Mouse (Mus musculus) macrophage (primary cell): Measurements from ENCODE around the gene Apobec3. TPM values are rescaled to one million over a fixed set of nuclear protein-coding genes. Genes with fewer than 3 reads are reported as not detected.

Experiments used
- H3K27ac ChIP-seq: fragments of 350-480 bp; formaldehyde crosslinking; 2 replicates; pipeline ENCODE4 v1.9.0; 2021
- H3K36me3 ChIP-seq: fragments of 350-480 bp; formaldehyde crosslinking; 2 replicates; pipeline ENCODE4 v1.9.0; 2021; ENCODE audit errors: inconsistent target
- H3K4me3 ChIP-seq: fragments of 350-480 bp; formaldehyde crosslinking; 2 replicates; pipeline ENCODE4 v1.9.0; 2021; ENCODE audit errors: inconsistent target
- H3K79me2 ChIP-seq: fragments of 350-480 bp; formaldehyde crosslinking; 2 replicates; pipeline ENCODE4 v1.9.0; 2021; ENCODE audit errors: inconsistent target
- WGBS: methylation state at CpG from one replicate; pipeline ENCODE4 v1.1.7; 2026; ENCODE audit warnings: inconsistent platforms; ENCODE audit not compliant: missing documents; 5-methylcytosine and 5-hydroxymethylcytosine counted together
- polyA plus RNA-seq: library from polyadenylated mRNA; stranded (reverse); fragments of 250-400 nt; gene quantifications from 3 replicates; pipeline ENCODE4 v1.2.4, GENCODE M21; 2018; ENCODE audit warnings: inconsistent platforms

The Apobec3 gene
- polyA plus RNA-seq, 1 experiment from 2014 or later = 42.5 TPM

GRCm38 (mm10) chr15:79940932-79941331, 49.5 kb downstream of the Apobec3 start:
- whole genome bisulfite sequencing = 17% methylated on average over 8 of the region's 8 CpGs

GRCm38 (mm10) chr15:79942541-79942940, 51.1 kb downstream of the Apobec3 start:
- WGBS = 98% methylated on average over 5 of the region's 6 CpGs
- H3K27ac ChIP-seq = no peak overlapping the region
- no peaks in the 10 kb centered on the region for H3K79me2 ChIP-seq
- H3K36me3 ChIP-seq = no peaks in the 10 kb centered on the region
- H3K4me3 ChIP-seq = no peak overlapping the region

More at GRCm38 (mm10) chr15:79940932-79941331, 49.5 kb downstream of the Apobec3 start:
- no peaks in the 10 kb centered on the region for H3K79me2 ChIP-seq
- no peak overlapping the region for H3K4me3 ChIP-seq
- H3K27ac ChIP-seq = no peak overlapping the region
- no peaks in the 10 kb centered on the region for H3K36me3 ChIP-seq

GRCm38 (mm10) chr15:79943584-79943983, 52.1 kb downstream of the Apobec3 start:
- Histone ChIP-seq H3K4me3 (no peak overlapping the region), H3K36me3 (no peaks in the 10 kb centered on the region), H3K27ac (no peak overlapping the region), H3K79me2 (no peaks in the 10 kb centered on the region)
- WGBS = 88% methylated on average over 3 of the region's 3 CpGs

GRCm38 (mm10) chr15:79944948-79945347, 53.5 kb downstream of the Apobec3 start:
- no peak overlapping the region for H3K4me3 ChIP-seq
- no peaks in the 10 kb centered on the region for H3K79me2 ChIP-seq
- no peaks in the 10 kb centered on the region for H3K36me3 ChIP-seq
- 82% methylated on average over 3 of the region's 5 CpGs for whole genome bisulfite sequencing
- H3K27ac ChIP-seq = no peak overlapping the region

- H3K4me3 ChIP-seq = no peak overlapping the region
- no peak overlapping the region for H3K27ac ChIP-seq
- WGBS = 17% methylated on average over 4 of the region's 4 CpGs
- H3K36me3 ChIP-seq = no peaks in the 10 kb centered on the region
- no peaks in the 10 kb centered on the region for H3K79me2 ChIP-seq
These were observed 54.6 kb downstream of the Apobec3 start for GRCm38 (mm10) chr15:79946022-79946421.

- Histone ChIP-seq H3K4me3 (no peak overlapping the region), H3K36me3 (no peaks in the 10 kb centered on the region), H3K27ac (no peak overlapping the region), H3K79me2 (no peaks in the 10 kb centered on the region)
- 87% methylated on average over 9 of the region's 9 CpGs for WGBS
These were observed 55.3 kb downstream of the Apobec3 start for GRCm38 (mm10) chr15:79946790-79947189.

- H3K79me2 ChIP-seq = no peaks in the 10 kb centered on the region
- H3K27ac ChIP-seq = no peak overlapping the region
- H3K4me3 ChIP-seq = no peak overlapping the region
- no peaks in the 10 kb centered on the region for H3K36me3 ChIP-seq
- WGBS = 92% methylated on average over 6 of the region's 6 CpGs
These were observed 56.2 kb downstream of the Apobec3 start for GRCm38 (mm10) chr15:79947681-79948080.

- H3K4me3 ChIP-seq = no peak overlapping the region
- no peak overlapping the region for H3K27ac ChIP-seq
- 11% methylated on average over 24 of the region's 24 CpGs for WGBS
- no peaks in the 10 kb centered on the region for H3K79me2 ChIP-seq
- no peaks in the 10 kb centered on the region for H3K36me3 ChIP-seq
These were observed 59.0 kb downstream of the Apobec3 start for GRCm38 (mm10) chr15:79950250-79951025.

- no peaks in the 10 kb centered on the region for H3K79me2 ChIP-seq
- H3K36me3 ChIP-seq = no peaks in the 10 kb centered on the region
- WGBS = 88% methylated on average over 6 of the region's 6 CpGs
- H3K4me3 ChIP-seq = no peak overlapping the region
- H3K27ac ChIP-seq = no peak overlapping the region
These were observed 59.8 kb downstream of the Apobec3 start for GRCm38 (mm10) chr15:79951226-79951625.

GRCm38 (mm10) chr15:79951730-79952503, 60.5 kb downstream of the Apobec3 start:
- Histone ChIP-seq H3K79me2 (no peaks in the 10 kb centered on the region), H3K27ac (no peak overlapping the region), H3K36me3 (no peaks in the 10 kb centered on the region), H3K4me3 (no peak overlapping the region)
- 82% methylated on average over 14 of the region's 14 CpGs for WGBS

GRCm38 (mm10) chr15:79952504-79953231, 61.2 kb downstream of the Apobec3 start:
- no peaks in the 10 kb centered on the region for H3K79me2 ChIP-seq
- WGBS = 68% methylated on average over 11 of the region's 11 CpGs
- no peaks in the 10 kb centered on the region for H3K36me3 ChIP-seq
- no peak overlapping the region for H3K27ac ChIP-seq
- H3K4me3 ChIP-seq = no peak overlapping the region

- H3K79me2 ChIP-seq = no peaks in the 10 kb centered on the region
- no peak overlapping the region for H3K27ac ChIP-seq
- 86% methylated on average over 7 of the region's 7 CpGs for WGBS
These were observed 62.0 kb downstream of the Apobec3 start for GRCm38 (mm10) chr15:79953470-79953869.

GRCm38 (mm10) chr15:79956559-79956958, 65.1 kb downstream of the Apobec3 start:
- H3K4me3 ChIP-seq = no peak overlapping the region
- no peaks in the 10 kb centered on the region for H3K36me3 ChIP-seq
- no peak overlapping the region for H3K27ac ChIP-seq
- H3K79me2 ChIP-seq = no peaks in the 10 kb centered on the region
- 40% methylated on average over 8 of the region's 8 CpGs for WGBS

More at GRCm38 (mm10) chr15:79953470-79953869, 62.0 kb downstream of the Apobec3 start:
- Histone ChIP-seq H3K36me3 (no peaks in the 10 kb centered on the region), H3K4me3 (no peak overlapping the region)

- Histone ChIP-seq H3K27ac (no peak overlapping the region), H3K79me2 (no peaks in the 10 kb centered on the region), H3K36me3 (no peaks in the 10 kb centered on the region), H3K4me3 (no peak overlapping the region)
- 28% methylated on average over 3 of the region's 3 CpGs for WGBS
These were observed 67.0 kb downstream of the Apobec3 start for GRCm38 (mm10) chr15:79958418-79958817.
